In the genomic region with DNA sequence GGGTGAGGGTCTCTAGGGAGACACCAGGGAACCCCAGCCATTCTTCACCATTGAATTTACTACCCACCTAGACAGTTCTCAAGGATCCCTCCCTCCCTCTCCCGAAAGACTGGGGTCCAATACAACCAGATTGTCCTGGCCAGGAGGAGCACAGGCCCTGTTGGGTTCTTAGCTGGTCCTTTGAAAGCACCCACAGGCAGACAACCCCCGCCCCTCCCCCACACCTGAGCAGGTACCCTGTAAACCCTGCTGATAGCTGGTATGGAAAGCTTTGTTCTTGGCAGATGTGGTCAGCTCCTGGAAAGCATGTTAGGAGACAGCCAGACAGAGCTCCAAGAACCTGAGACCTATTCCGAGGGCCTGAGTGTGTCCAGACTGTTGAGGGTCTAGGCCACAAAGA, we compare ENCODE assay signal across 12 mouse cellular contexts. TPM values are rescaled to one million over a fixed set of nuclear protein-coding genes. Genes with fewer than 3 reads are reported as not detected.
A peak's percentile ranks its signal among the peaks of the same experiment; 100 is the strongest.
DNase-seq lines count a peak whose midpoint lies in the region; ATAC-seq and TF ChIP-seq lines count a peak whose summit lies in the region.
"Had no signal": no experiment of that assay in that cellular context is flagged by ENCODE, and none has a peak within 500 bp of the region (broad histone marks: within the 10 kb centered on the region; RNA-seq: fewer than 3 reads in every experiment).

No protein-coding gene starts in this region.

- whole genome bisulfite sequencing in heart, adult 2 months: 90% methylated on average over 3 of the region's 3 CpGs
- WGBS in liver, postnatal 0 days (ENCODE audit: insufficient replicate concordance): 78% methylated on average over 3 of the region's 3 CpGs
- 74% methylated on average over 3 of the region's 3 CpGs for WGBS in liver, embryonic 12.5 days (ENCODE audit: insufficient replicate concordance)
- WGBS in thymus, adult 2 months: 97% methylated on average over 3 of the region's 3 CpGs

- peak overlapping the region; percentile 98; the same call in 1 of the 2 replicates for H3K27ac ChIP-seq in heart, adult 2 months
- H3K27ac ChIP-seq in liver, postnatal 0 days (ENCODE audit: low read depth): peak overlapping the region; percentile 97
- no peak overlapping the region for H3K27ac ChIP-seq in liver, embryonic 12.5 days
- no peak overlapping the region for H3K27ac ChIP-seq in thymus, adult 2 months (ENCODE audit: control insufficient read depth, insufficient read depth, low read length)

- H3K9ac ChIP-seq in heart, adult 2 months (ENCODE audit: low read depth, low read length): no peak overlapping the region
- no peak overlapping the region; the same call in 1 of the 2 replicates for H3K9ac ChIP-seq in liver, postnatal 0 days (replicated peaks)
- H3K9ac ChIP-seq in liver, embryonic 12.5 days: no peak overlapping the region

- TF ChIP-seq CTCF in heart, adult 2 months (IDR thresholded peaks at IDR 0.05): no peak
- no peak for TF ChIP-seq CTCF in liver, postnatal 0 days (IDR thresholded peaks at IDR 0.05; ENCODE audit: low read depth)
- no peak for TF ChIP-seq CTCF in thymus, adult 2 months (IDR thresholded peaks at IDR 0.05; ENCODE audit: borderline replicate concordance, control insufficient read depth, extremely low read depth, insufficient read depth, low read length, poor library complexity)

- TF ChIP-seq EP300 in heart, adult 2 months (IDR thresholded peaks at IDR 0.05; ENCODE audit: insufficient read depth, low read depth, low read length): no peak
- TF ChIP-seq EP300 in liver, postnatal 0 days (IDR thresholded peaks at IDR 0.05; ENCODE audit: low read depth): no peak

- no peaks in the 10 kb centered on the region for H3K79me2 ChIP-seq in heart, adult 2 months (replicated peaks; ENCODE audit: control insufficient read depth, insufficient read depth, low read length)

- no peak overlapping the region for H3K4me2 ChIP-seq in liver, postnatal 0 days (ENCODE audit: low read depth, low read length)
- no peak overlapping the region for H3K4me2 ChIP-seq in liver, embryonic 12.5 days

- no peak for TF ChIP-seq POLR2A in heart, adult 2 months (IDR thresholded peaks at IDR 0.05; ENCODE audit: insufficient read depth, low read depth, low read length)
- no peak for TF ChIP-seq POLR2A in thymus, adult 2 months (IDR thresholded peaks at IDR 0.05; ENCODE audit: control insufficient read depth, extremely low read depth, insufficient read depth, low read length, poor library complexity)

- no peak overlapping the region for H3K4me3 ChIP-seq in heart, adult 2 months
- H3K4me3 ChIP-seq in liver, postnatal 0 days (ENCODE audit: low read depth, low read length): no peak overlapping the region
- H3K4me3 ChIP-seq in liver, embryonic 12.5 days: no peak overlapping the region
- H3K4me3 ChIP-seq in thymus, adult 2 months (ENCODE audit: control insufficient read depth, insufficient read depth, low read length): no peak overlapping the region

- no peaks in the 10 kb centered on the region for H3K27me3 ChIP-seq in heart, adult 2 months (ENCODE audit: control insufficient read depth, insufficient read depth, low read length)
- H3K27me3 ChIP-seq in liver, postnatal 0 days (ENCODE audit: insufficient read depth, low read length): no peaks in the 10 kb centered on the region
- peaks cover 9% of the 10 kb centered on the region for H3K27me3 ChIP-seq in liver, embryonic 12.5 days (replicated peaks)
- H3K27me3 ChIP-seq in thymus, adult 2 months (ENCODE audit: control insufficient read depth, insufficient read depth, low read length): no peaks in the 10 kb centered on the region
- H3K27me3 ChIP-seq: lung, embryonic 15.5 days had no signal

- H3K4me1 ChIP-seq in heart, adult 2 months (ENCODE audit: control insufficient read depth, insufficient read depth, low read length): peaks cover 14% of the 10 kb centered on the region
- H3K4me1 ChIP-seq in liver, postnatal 0 days (ENCODE audit: insufficient read depth): peaks cover 44% of the 10 kb centered on the region
- H3K4me1 ChIP-seq in liver, embryonic 12.5 days: peaks cover 52% of the 10 kb centered on the region
- H3K4me1 ChIP-seq in thymus, adult 2 months (replicated peaks; ENCODE audit: control insufficient read depth, insufficient read depth, low read length): peaks cover 11% of the 10 kb centered on the region

- H3K36me3 ChIP-seq in heart, adult 2 months (ENCODE audit: control insufficient read depth, insufficient read depth, low read length): peaks cover 9% of the 10 kb centered on the region
- H3K36me3 ChIP-seq in liver, postnatal 0 days (replicated peaks; ENCODE audit: insufficient read depth, low read length): peaks cover 14% of the 10 kb centered on the region
- peaks cover 17% of the 10 kb centered on the region for H3K36me3 ChIP-seq in liver, embryonic 12.5 days
- peaks cover 8% of the 10 kb centered on the region; the same call in 1 of the 2 replicates for H3K36me3 ChIP-seq in thymus, adult 2 months (ENCODE audit: control insufficient read depth, insufficient read depth, low read length)

- intact Hi-C loops in heart, adult 2 months (cut with DNase I): loop anchor here (10.0 kb wide), 1 partner anchor 614 kb away; the partner anchor contains the start of gene Arsa
- intact Hi-C loops in heart, postnatal 14 days (cut with DNase I): no loop called here
- intact Hi-C loops in left cerebral cortex, postnatal 4 days (cut with DNase I): no loop called here

- ATAC-seq in liver, postnatal 0 days: no peak
- no peak for ATAC-seq in liver, embryonic 12.5 days
- ATAC-seq: hindbrain, embryonic 16.5 days had no signal

- H3K9me3 ChIP-seq in liver, postnatal 0 days (ENCODE audit: low read length): no peaks in the 10 kb centered on the region
- no peaks in the 10 kb centered on the region for H3K9me3 ChIP-seq in liver, embryonic 12.5 days (replicated peaks)
- H3K9me3 ChIP-seq: lung, embryonic 15.5 days had no signal

- peak in 1 of 2 experiments; percentile 32 for DNase-seq in heart, adult 2 months
- no peak for DNase-seq in heart, postnatal 14 days
- no peak for DNase-seq in liver, postnatal 0 days
- peak; percentile 54 for DNase-seq in thymus, postnatal 4 days
- DNase-seq in thymus, adult 2 months: no peak
- peak; percentile 65 for DNase-seq in testis, postnatal 10 days (ENCODE audit: low spot score)
- no peak for DNase-seq in left cerebral cortex, postnatal 4 days
- DNase-seq: gastrocnemius, postnatal 14 days; layer of hippocampus, adult 9-11 months had no signal

RNA-seq across cellular contexts. Expression of gene Pim3, which starts 1.2 kb away (rescaled TPM):
- 100 to 1,000 TPM in 1 of 2 experiments, 10 to 100 TPM in 1; 95.3 to 133 TPM for total RNA-seq in heart, adult 2 months (2021)
- 45.6 and 58.8 TPM in 2 replicates for polyA plus RNA-seq in heart, adult 2 months (2012; rRNA removed)
- total RNA-seq in heart, postnatal 14 days (2021): 10 to 100 TPM; 97.7 to 97.8 TPM
- polyA plus RNA-seq in liver, postnatal 0 days (2015; fragmentation: Nextera tagmentation; extraction: Ambion mirVana): 18.4 and 34.2 TPM in 2 replicates
- 22.5 and 23.5 TPM in 2 replicates for polyA plus RNA-seq in liver, embryonic 12.5 days (2016; fragmentation: Nextera tagmentation; extraction: Ambion mirVana)
- 35.8 and 46.3 TPM in 2 replicates for polyA plus RNA-seq in thymus, adult 2 months (2012; rRNA removed)
- total RNA-seq in left cerebral cortex, postnatal 4 days (2021): 10 to 100 TPM; 44.6 to 49.3 TPM

RNA-seq across cellular contexts. Expression of gene Creld2, which starts 41.3 kb away (rescaled TPM):
- total RNA-seq in heart, adult 2 months (2021): 10 to 100 TPM; 23.6 to 24.7 TPM
- 13.6 and 19.9 TPM in 2 replicates for polyA plus RNA-seq in heart, adult 2 months (2012; rRNA removed)
- 10 to 100 TPM; 12.1 to 22.5 TPM for total RNA-seq in heart, postnatal 14 days (2021)
- polyA plus RNA-seq in liver, postnatal 0 days (2015; fragmentation: Nextera tagmentation; extraction: Ambion mirVana): 32.9 and 33.1 TPM in 2 replicates
- 61.1 and 68.6 TPM in 2 replicates for polyA plus RNA-seq in liver, embryonic 12.5 days (2016; fragmentation: Nextera tagmentation; extraction: Ambion mirVana)
- polyA plus RNA-seq in thymus, adult 2 months (2012; rRNA removed): 38.3 and 45.1 TPM in 2 replicates
- 10 to 100 TPM; 26.2 to 35.6 TPM for total RNA-seq in left cerebral cortex, postnatal 4 days (2021)

RNA-seq across cellular contexts. Expression of gene Alg12, which starts 41.7 kb away (rescaled TPM):
- total RNA-seq in heart, adult 2 months (2021): 1 to 10 TPM; 7.2 to 8.7 TPM
- 11.0 and 17.5 TPM in 2 replicates for polyA plus RNA-seq in heart, adult 2 months (2012; rRNA removed)
- total RNA-seq in heart, postnatal 14 days (2021): 1 to 10 TPM; 9.2 to 9.9 TPM
- polyA plus RNA-seq in liver, postnatal 0 days (2015; fragmentation: Nextera tagmentation; extraction: Ambion mirVana): 3.6 and 3.7 TPM in 2 replicates
- 6.9 and 7.6 TPM in 2 replicates for polyA plus RNA-seq in liver, embryonic 12.5 days (2016; fragmentation: Nextera tagmentation; extraction: Ambion mirVana)
- 25.1 and 27.1 TPM in 2 replicates for polyA plus RNA-seq in thymus, adult 2 months (2012; rRNA removed)
- total RNA-seq in left cerebral cortex, postnatal 4 days (2021): 10 to 100 TPM; 10.1 to 11.5 TPM

Comparison
In these comparisons a context has a peak if more than half of its experiments do, and no peak if none do; other contexts are left out.
1. DNase-seq: peak in thymus, postnatal 4 days (single experiment) and testis, postnatal 10 days (single experiment); none in heart, postnatal 14 days (0 of 2), liver, postnatal 0 days (single experiment), thymus, adult 2 months (single experiment) and left cerebral cortex, postnatal 4 days (single experiment).
2. H3K27ac ChIP-seq: peak in heart, adult 2 months (single experiment) and liver, postnatal 0 days (single experiment); none in liver, embryonic 12.5 days (single experiment) and thymus, adult 2 months (single experiment).